Mouse (Mus musculus): ENCODE data around the gene Tns3.

DNA sequence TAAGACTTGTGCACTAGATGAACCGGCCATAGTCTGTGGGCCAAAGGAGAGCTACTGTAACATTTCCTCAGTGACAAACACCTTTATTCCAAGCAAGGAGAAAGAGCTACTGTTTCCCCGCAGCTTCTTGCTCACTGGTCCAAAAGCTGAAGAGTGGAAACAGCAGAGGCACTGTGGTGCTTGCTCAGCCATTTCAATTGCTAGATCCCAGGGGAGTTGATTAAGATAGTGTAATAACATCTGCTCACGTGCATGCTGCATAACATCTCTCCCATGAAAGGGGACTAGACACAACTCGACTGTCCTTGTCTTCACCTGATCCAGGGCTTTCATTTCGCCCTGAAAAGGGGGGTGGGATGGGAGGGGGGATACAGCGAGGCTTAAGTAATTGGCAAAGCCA is 41.7 kb downstream of the Tns3 start:
- no peak for TF ChIP-seq GATA1 (IDR thresholded peaks at IDR 0.05; ENCODE audit: borderline replicate concordance, low read length)
- no peak for TF ChIP-seq CTCF (IDR thresholded peaks at IDR 0.05; ENCODE audit: low read depth, low read length)
- no peak for TF ChIP-seq POLR2AphosphoS5 (IDR thresholded peaks at IDR 0.05; ENCODE audit: insufficient replicate concordance, low read depth, low read length)
- TF ChIP-seq TAL1 (conservative IDR thresholded peaks at IDR 0.05; ENCODE audit: low read depth, low read length): no peak

Measured in G1E (cell line).